Mouse (Mus musculus) ES-E14 (cell line): ENCODE measurements around the gene Zfp846.

Experiments used
- CHD2 ChIP-seq: IDR thresholded peaks from 2 replicates; pipeline ENCODE4 v1.6.1; 2014; ENCODE audit warnings: mild to moderate bottlenecking, low read depth, low read length, inconsistent platforms
- MAFK ChIP-seq: IDR thresholded peaks from 2 replicates; pipeline ENCODE4 v1.6.1; 2014; ENCODE audit warnings: mild to moderate bottlenecking, low read depth, low read length, inconsistent platforms; ENCODE audit not compliant: insufficient read depth
- ZC3H11A ChIP-seq: IDR thresholded peaks from 2 replicates; pipeline ENCODE4 v1.6.1; 2012; ENCODE audit warnings: low read depth, mild to moderate bottlenecking, inconsistent platforms, low read length, borderline replicate concordance

GRCm38 (mm10) chr9:20611976-20612375 is 30.9 kb downstream of the Zfp846 start:
- TF ChIP-seq MAFK (no peak), ZC3H11A (no peak), CHD2 (no peak)
